Mouse (Mus musculus) stomach, embryonic 15.5 days (tissue): ENCODE measurements at regions not wholly inside any gene's neighbourhood (a gene's known extent, or its start where the extent isn't known, plus 50 kb on each side); places are given as distances from the start of the nearest gene placed in this dataset.

Experiments
- ATAC-seq: fragments of 200-750 bp; cut with Nextera tagmentation; 2 replicates; pipeline ENCODE4 v1.8.0; 2017; ENCODE audit warnings: low read depth, moderate number of reproducible peaks, moderate TSS enrichment; ENCODE audit not compliant: insufficient read depth, low FRiP score
- H3K27ac ChIP-seq: fragments of 300-500 bp; sonication (generic); 2 replicates; pipeline ENCODE4 v1.5.1; 2015; ENCODE audit warnings: mild to moderate bottlenecking, inconsistent platforms
- H3K27me3 ChIP-seq: fragments of 300-500 bp; sonication (generic); replicated peaks from 2 replicates; pipeline ENCODE4 v1.6.1; 2015; ENCODE audit warnings: inconsistent platforms
- H3K36me3 ChIP-seq: fragments of 300-500 bp; sonication (generic); 2 replicates; pipeline ENCODE4 v1.6.1; 2015; ENCODE audit warnings: inconsistent platforms
- H3K4me1 ChIP-seq: fragments of 300-500 bp; sonication (generic); 2 replicates; pipeline ENCODE4 v1.6.1; 2015; ENCODE audit warnings: inconsistent platforms
- H3K4me2 ChIP-seq: fragments of 300-500 bp; sonication (generic); 2 replicates; pipeline ENCODE4 v1.6.1; 2015; ENCODE audit warnings: mild to moderate bottlenecking, inconsistent platforms
- H3K4me3 ChIP-seq: fragments of 300-500 bp; sonication (generic); replicated peaks from 2 replicates; pipeline ENCODE4 v1.5.1; 2015; ENCODE audit warnings: inconsistent platforms
- H3K9ac ChIP-seq: fragments of 300-500 bp; sonication (generic); 2 replicates; pipeline ENCODE4 v1.6.1; 2015; ENCODE audit warnings: inconsistent platforms
- H3K9me3 ChIP-seq: fragments of 300-500 bp; sonication (generic); 2 replicates; pipeline ENCODE4 v1.6.1; 2016; ENCODE audit warnings: inconsistent platforms
- WGBS: fragments of 180-500 bp; shearing (Covaris S2); methylation state at CpG from one replicate; pipeline ENCODE4 v1.1.7; 2015; 5-methylcytosine and 5-hydroxymethylcytosine counted together

DNA sequence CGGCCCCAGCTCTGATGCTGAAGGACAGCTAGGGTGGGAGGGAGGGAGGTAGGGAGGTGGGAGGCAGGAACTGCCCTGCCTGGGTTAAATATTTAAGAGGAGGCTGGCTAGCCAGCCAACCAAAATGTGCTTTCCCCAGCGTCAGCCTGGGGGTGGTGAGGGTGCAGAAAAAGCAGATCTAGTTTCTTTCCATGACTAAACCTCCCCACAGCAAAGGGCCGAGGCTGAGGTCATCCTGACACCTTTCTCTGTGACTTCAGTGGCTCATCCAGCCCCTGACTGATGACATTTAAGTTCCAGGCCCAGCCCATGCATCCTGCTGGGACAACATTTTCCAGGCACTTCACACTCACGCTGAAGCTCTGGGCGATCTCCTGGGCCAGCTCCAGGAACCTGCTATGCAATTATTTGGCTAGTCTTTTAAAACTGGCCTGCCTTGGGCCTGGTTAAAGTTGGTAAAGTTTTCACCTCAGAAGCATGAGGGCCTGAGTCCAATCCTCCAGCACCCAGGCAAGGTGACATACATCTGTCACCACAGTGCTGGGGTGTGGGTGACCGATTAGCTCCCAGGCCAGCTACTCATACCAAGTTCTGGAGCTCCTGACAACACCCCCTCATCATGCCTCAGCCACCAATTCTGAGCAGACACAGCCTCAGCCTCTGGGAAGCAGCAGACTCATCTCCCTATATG lies 243.8 kb upstream of the Sulf2 start:
- H3K36me3 ChIP-seq: no peaks in the 10 kb centered on the region
- no peak overlapping the region for H3K4me3 ChIP-seq
- peak overlapping the region; percentile 74 for H3K27ac ChIP-seq
- WGBS: 19% methylated on average over 6 of the region's 6 CpGs
- H3K27me3 ChIP-seq: no peaks in the 10 kb centered on the region
- H3K9ac ChIP-seq: no peak overlapping the region
- 0 out of 2 replicates have a peak, but pooled peaks have one; percentile 11 for ATAC-seq
- H3K9me3 ChIP-seq: no peaks in the 10 kb centered on the region
- H3K4me2 ChIP-seq: no peak overlapping the region
- H3K4me1 ChIP-seq: peaks cover 30% of the 10 kb centered on the region

DNA sequence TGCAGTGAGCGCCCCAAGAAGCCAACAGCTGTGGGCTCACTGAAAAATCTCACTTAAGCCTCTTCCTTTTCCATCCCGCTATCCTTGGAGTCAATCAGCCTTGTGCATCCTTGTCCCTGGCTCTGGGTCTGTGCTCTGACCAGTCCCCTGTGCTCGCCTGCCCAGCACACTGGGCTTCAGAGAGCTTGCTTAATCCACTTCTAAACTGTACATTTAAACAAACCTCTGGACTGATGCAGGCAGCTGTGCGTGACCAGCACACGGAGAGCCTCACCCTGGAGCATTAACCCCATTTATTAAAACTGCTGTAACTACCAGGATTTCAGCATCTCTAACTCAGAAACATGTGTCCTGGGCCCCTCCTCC lies 243.3 kb upstream of the Sulf2 start:
- Histone ChIP-seq H3K9me3 (no peaks in the 10 kb centered on the region), H3K36me3 (no peaks in the 10 kb centered on the region), H3K4me3 (no peak overlapping the region), H3K4me1 (peaks cover 30% of the 10 kb centered on the region), H3K27ac (peak overlapping the region; percentile 74), H3K9ac (no peak overlapping the region), H3K4me2 (no peak overlapping the region), H3K27me3 (no peaks in the 10 kb centered on the region)
- ATAC-seq: peak; percentile 54
- 47% methylated on average over 5 of the region's 5 CpGs for WGBS

DNA sequence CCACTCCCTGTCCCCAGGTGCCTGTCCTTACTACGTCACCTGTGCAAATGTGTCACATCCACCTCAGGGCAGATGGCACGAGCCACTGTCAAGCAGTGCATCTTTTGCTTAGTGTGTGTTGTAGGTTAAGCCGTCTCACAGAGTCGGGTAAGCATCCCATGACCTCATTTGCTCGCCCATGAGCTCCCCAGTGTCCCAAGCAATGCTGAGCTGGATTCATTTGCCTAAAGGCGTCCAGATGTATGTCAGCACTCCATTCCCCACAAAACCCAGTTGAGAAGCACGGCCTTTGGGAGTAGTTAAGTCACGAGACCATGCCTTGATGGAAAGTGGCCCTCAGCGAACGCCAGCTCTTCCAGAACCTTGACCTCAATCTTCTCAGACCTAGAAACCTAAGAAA lies 242.7 kb upstream of the Sulf2 start:
- no peak overlapping the region for H3K4me2 ChIP-seq
- H3K9me3 ChIP-seq: no peaks in the 10 kb centered on the region
- peaks cover 30% of the 10 kb centered on the region for H3K4me1 ChIP-seq
- 78% methylated on average over 10 of the region's 10 CpGs for WGBS
- no peak for ATAC-seq
- no peaks in the 10 kb centered on the region for H3K27me3 ChIP-seq
- H3K36me3 ChIP-seq: no peaks in the 10 kb centered on the region
- H3K4me3 ChIP-seq: no peak overlapping the region
- no peak overlapping the region for H3K9ac ChIP-seq
- H3K27ac ChIP-seq: peak overlapping the region; percentile 74

DNA sequence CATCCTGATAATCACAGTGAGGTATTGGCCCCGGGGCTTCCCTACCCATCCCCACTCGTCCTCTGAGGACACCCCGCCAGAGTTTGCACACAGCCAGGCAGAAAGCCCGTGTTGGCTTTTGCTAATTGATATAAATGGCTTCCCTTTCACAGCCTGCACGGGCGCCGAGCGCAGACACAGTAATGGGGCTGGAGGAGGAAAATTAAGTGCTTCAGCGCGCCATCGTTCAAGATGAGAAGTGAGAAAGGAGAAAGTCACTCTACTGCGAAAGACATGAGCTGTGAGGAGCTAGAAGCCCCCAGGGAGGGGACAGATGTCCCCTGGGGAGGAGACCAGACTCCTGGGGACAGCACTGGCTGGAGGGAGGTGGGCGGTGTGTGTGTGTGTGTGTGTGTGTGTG lies 239.2 kb upstream of the Sulf2 start:
- Histone ChIP-seq H3K4me2 (no peak overlapping the region), H3K4me1 (peaks cover 28% of the 10 kb centered on the region), H3K9me3 (no peaks in the 10 kb centered on the region), H3K36me3 (no peaks in the 10 kb centered on the region), H3K9ac (no peak overlapping the region), H3K27ac (0 out of 2 replicates have a peak overlapping the region, but pooled peaks have one; percentile 21), H3K4me3 (no peak overlapping the region), H3K27me3 (no peaks in the 10 kb centered on the region)
- ATAC-seq: no peak
- WGBS: 34% methylated on average over 13 of the region's 13 CpGs

DNA sequence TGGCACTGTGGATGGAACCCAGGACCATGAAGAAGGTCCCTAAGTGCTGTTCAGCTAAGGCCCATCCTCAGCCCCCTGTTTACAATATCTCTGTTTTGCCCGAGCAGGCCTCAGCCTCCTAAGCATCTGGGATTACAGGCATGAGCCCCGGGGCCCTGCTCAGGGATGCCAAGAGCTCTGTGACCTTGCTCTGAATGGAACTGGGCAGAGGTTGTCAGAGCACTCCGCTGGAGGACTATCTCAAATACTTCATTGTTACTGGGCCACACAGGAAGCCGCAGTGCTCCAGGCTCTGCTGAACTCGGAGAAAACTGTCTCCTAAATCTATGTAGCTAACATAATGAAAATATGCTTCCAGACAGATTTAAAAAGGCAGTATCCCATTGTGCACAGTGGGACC lies 235.7 kb upstream of the Sulf2 start:
- H3K9ac ChIP-seq: no peak overlapping the region
- 37% methylated on average over 5 of the region's 5 CpGs for WGBS
- no peaks in the 10 kb centered on the region for H3K9me3 ChIP-seq
- no peaks in the 10 kb centered on the region for H3K36me3 ChIP-seq
- H3K27me3 ChIP-seq: no peaks in the 10 kb centered on the region
- no peak overlapping the region for H3K4me2 ChIP-seq
- 0 out of 2 replicates have a peak, but pooled peaks cover 8% of the 10 kb centered on the region for H3K4me1 ChIP-seq
- H3K4me3 ChIP-seq: no peak overlapping the region
- no peak overlapping the region for H3K27ac ChIP-seq
- ATAC-seq: no peak

DNA sequence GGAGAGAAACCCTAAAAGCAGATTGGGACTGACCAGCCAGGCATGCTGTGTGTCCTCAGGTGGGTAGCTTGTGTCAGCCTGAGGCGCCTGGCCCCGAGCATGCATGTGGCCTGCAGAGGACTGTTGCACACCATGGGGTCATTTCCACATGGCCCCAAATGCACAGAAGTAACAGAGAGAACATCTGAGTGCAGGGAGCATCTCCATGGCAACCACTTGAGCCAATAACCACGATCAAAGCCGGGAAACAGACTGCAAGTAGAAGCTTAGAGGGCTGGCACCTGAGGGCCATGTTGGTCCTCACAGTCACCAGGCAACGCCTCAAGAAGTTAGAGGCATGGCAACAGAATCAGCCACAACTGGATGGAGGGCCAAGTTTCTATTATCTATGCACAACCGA lies 232.6 kb upstream of the Sulf2 start:
- no peak for ATAC-seq
- Histone ChIP-seq H3K4me3 (no peak overlapping the region), H3K9me3 (no peaks in the 10 kb centered on the region), H3K9ac (no peak overlapping the region), H3K4me1 (no peaks in the 10 kb centered on the region), H3K36me3 (no peaks in the 10 kb centered on the region), H3K4me2 (no peak overlapping the region), H3K27ac (no peak overlapping the region), H3K27me3 (no peaks in the 10 kb centered on the region)
- 52% methylated on average over 6 of the region's 6 CpGs for WGBS

DNA sequence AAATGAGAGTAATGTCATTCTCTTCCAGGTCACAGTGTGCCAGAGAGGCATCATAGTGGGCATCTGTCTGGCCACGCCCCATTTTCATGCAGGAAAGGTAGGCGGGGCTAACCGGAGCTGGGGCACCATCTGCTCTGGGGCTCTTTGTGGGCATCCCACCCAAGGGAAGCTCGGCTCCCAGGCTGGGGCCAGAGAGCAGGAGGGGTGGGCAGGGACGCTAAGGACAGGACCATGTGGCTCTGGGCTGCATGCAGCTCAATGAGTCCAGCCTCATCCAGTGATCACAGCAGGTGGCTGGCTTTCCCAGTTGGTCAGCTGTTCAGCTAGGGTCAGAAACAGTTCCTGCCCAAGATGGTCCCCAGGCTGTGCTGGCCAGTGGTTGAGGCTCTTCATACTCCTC lies 231.4 kb upstream of the Sulf2 start:
- H3K27me3 ChIP-seq: no peaks in the 10 kb centered on the region
- no peak overlapping the region for H3K4me2 ChIP-seq
- H3K9me3 ChIP-seq: no peaks in the 10 kb centered on the region
- H3K4me1 ChIP-seq: no peaks in the 10 kb centered on the region
- no peak overlapping the region for H3K27ac ChIP-seq
- no peak overlapping the region for H3K4me3 ChIP-seq
- ATAC-seq: no peak
- WGBS: 68% methylated on average over 5 of the region's 5 CpGs
- H3K36me3 ChIP-seq: no peaks in the 10 kb centered on the region
- H3K9ac ChIP-seq: no peak overlapping the region

DNA sequence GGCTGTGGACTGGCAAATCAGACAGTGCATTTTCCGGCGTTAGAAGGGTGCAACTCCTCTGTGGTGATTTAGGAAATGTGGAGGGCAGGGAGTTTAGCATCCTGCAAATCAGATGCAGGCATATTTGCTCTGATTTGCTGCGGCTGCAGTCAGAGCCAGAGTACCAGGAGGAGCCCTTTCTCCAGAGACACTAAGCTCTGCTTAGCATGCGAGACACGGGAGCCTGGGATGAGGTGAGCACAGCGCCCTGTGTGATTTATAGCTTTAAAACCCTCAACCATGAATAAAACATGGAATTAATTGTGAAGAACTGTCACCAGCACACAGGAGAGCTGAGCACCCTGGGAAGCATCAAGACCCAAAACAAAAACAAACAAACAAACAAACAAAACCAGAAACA lies 229.1 kb upstream of the Sulf2 start:
- H3K9ac ChIP-seq: no peak overlapping the region
- no peaks in the 10 kb centered on the region for H3K36me3 ChIP-seq
- H3K9me3 ChIP-seq: no peaks in the 10 kb centered on the region
- no peak overlapping the region for H3K4me3 ChIP-seq
- 69% methylated on average over 6 of the region's 6 CpGs for WGBS
- ATAC-seq: no peak
- H3K4me2 ChIP-seq: no peak overlapping the region
- no peaks in the 10 kb centered on the region for H3K4me1 ChIP-seq
- no peaks in the 10 kb centered on the region for H3K27me3 ChIP-seq
- no peak overlapping the region for H3K27ac ChIP-seq

DNA sequence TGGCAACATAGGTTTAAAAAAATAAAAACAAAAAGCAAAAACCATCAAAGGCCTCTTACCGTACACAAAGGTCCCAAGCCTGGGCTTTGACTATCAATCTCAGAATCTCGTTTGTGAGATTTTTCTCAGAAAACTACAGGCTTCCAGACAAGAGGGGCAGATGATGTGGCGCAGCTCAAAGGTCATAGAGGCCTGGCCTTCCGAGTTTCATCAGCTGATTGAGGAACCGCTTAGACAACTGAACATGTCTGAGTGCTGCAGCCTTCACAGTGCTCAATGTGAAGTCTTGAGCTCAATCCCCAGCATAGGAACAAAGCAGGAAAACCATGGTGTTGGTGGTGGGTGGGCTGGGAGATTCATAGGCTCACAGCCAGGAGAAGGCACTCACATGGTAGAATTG lies 227.9 kb upstream of the Sulf2 start:
- no peaks in the 10 kb centered on the region; the same call in 1 of the 2 replicates for H3K4me1 ChIP-seq
- WGBS: 80% methylated on average over 5 of the region's 5 CpGs
- no peak overlapping the region for H3K9ac ChIP-seq
- H3K4me3 ChIP-seq: no peak overlapping the region
- ATAC-seq: no peak
- no peaks in the 10 kb centered on the region for H3K36me3 ChIP-seq
- H3K9me3 ChIP-seq: no peaks in the 10 kb centered on the region
- no peaks in the 10 kb centered on the region for H3K27me3 ChIP-seq
- no peak overlapping the region for H3K4me2 ChIP-seq
- no peak overlapping the region for H3K27ac ChIP-seq

DNA sequence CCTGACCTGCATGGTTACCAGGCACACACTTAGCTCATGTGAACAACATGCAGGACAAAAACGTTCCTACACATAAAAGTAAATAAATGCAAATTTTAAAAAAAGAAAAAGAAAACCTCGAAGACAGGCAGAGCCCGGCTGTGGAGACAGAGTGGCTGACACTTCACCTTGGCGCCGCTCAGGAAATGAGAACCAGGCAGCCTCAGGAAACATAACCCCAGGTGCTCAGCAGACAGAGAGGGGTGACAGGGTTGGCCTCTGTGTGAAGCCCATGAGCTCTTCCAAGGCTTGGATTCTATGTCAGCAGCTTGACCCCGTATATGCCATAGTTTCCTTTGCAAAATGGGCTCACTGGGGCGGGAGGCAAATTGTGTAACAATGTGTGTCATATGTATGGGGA lies 226.7 kb upstream of the Sulf2 start:
- Histone ChIP-seq H3K4me1 (peaks cover 6% of the 10 kb centered on the region), H3K27me3 (no peaks in the 10 kb centered on the region), H3K36me3 (no peaks in the 10 kb centered on the region), H3K9me3 (no peaks in the 10 kb centered on the region), H3K4me3 (no peak overlapping the region), H3K27ac (no peak overlapping the region), H3K4me2 (no peak overlapping the region), H3K9ac (no peak overlapping the region)
- 69% methylated on average over 7 of the region's 7 CpGs for WGBS
- no peak for ATAC-seq

DNA sequence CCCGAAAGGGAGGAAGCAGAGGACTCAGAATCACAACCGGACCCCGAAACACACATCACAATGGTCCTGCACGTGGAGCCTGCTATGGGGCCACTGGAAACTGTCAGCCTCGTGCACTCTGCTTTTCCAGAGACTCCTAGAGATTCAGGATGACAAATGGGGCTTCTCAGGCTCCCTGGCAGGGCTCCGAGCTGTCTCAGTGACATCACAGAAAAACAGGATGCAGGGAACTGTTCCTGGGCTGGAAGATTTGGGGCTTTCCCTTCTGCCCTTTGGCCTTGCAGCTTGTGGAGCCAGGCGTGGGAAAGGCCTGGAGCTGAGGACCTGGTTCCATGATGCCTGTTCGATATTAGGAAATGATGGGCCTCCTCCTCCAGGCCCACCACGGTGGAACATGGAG lies 225.4 kb upstream of the Sulf2 start:
- whole genome bisulfite sequencing: 65% methylated on average over 9 of the region's 9 CpGs

DNA sequence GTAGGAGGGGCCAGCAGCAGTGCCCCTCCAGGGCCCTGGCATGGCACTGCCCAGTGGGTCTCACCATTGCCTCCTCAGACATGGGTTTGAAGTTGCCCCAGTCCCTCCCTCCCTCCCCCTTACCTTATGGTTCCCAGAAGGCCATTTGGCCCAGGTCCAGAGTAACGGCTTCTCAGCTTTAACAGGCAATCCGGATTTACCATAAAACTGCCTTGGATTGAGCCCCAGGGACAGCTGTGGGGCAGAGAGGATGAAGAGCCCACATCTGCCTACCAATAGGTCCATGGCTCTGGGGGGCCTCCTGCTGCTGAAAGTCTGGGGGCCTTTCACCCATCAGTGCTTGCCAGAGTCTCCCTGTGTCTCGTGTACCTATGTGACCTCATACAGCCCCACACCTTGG lies 222.9 kb upstream of the Sulf2 start:
- Histone ChIP-seq H3K27ac (no peak overlapping the region), H3K9ac (no peak overlapping the region), H3K4me1 (peaks cover 6% of the 10 kb centered on the region), H3K4me2 (no peak overlapping the region), H3K27me3 (no peaks in the 10 kb centered on the region), H3K4me3 (no peak overlapping the region), H3K9me3 (no peaks in the 10 kb centered on the region), H3K36me3 (no peaks in the 10 kb centered on the region)
- WGBS: 47% methylated on average over 3 of the region's 3 CpGs
- ATAC-seq: no peak

More for the DNA sequence above, 225.4 kb upstream of the Sulf2 start:
- Histone ChIP-seq H3K9ac (no peak overlapping the region), H3K36me3 (no peaks in the 10 kb centered on the region), H3K9me3 (no peaks in the 10 kb centered on the region), H3K27ac (no peak overlapping the region), H3K4me2 (no peak overlapping the region), H3K4me1 (peaks cover 6% of the 10 kb centered on the region), H3K4me3 (no peak overlapping the region), H3K27me3 (no peaks in the 10 kb centered on the region)
- no peak for ATAC-seq

DNA sequence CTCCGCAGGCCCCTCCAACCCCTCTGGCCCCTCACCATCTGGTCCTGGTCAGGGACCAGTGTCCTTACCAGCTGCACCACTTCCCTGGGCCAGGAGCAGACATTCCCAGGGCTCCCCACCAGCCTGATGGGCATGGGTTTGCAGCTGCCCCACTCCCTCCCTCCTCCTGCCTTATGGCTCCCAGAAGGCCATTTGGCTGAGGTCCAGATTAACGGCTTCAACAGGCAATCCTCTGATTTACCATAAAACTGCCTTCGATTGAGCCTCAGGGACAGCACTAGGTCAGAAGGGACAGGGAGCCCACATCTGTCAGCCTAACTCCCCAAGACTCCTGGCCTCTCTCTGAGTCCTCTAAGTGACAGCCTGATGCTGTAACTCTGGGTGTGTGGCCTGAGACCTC lies 221.9 kb upstream of the Sulf2 start:
- WGBS: 30% methylated on average over 3 of the region's 3 CpGs
- H3K9me3 ChIP-seq: no peaks in the 10 kb centered on the region
- ATAC-seq: peak; percentile 67; the same call in 1 of the 2 replicates
- H3K27ac ChIP-seq: no peak overlapping the region
- H3K9ac ChIP-seq: no peak overlapping the region
- H3K4me1 ChIP-seq: peaks cover 6% of the 10 kb centered on the region
- H3K36me3 ChIP-seq: no peaks in the 10 kb centered on the region
- no peaks in the 10 kb centered on the region for H3K27me3 ChIP-seq
- no peak overlapping the region for H3K4me3 ChIP-seq
- H3K4me2 ChIP-seq: no peak overlapping the region
